Mouse (Mus musculus): ENCODE measurements around the gene Olfr199.
"Not testable (repeated sequence)": the region's sequence is repeated elsewhere in the genome, so short reads cannot be mapped to it uniquely, and the experiment has no call there.

Olfr199 gene

GRCm38 (mm10) chr16:59219667-59220066, at the start of gene Olfr199:
TSS of gene Olfr199 (minus strand) at chr16:59219767.
- DNase-seq: not testable (repeated sequence)

- DNase-seq: not testable (repeated sequence)
These were observed 49.5 kb upstream of the Olfr199 start for GRCm38 (mm10) chr16:59269097-59269496.

GRCm38 (mm10) chr16:59249684-59250083, 30.1 kb upstream of the Olfr199 start:
- no peak for DNase-seq

GRCm38 (mm10) chr16:59217861-59218260, 1.7 kb downstream of the Olfr199 start:
- not testable (repeated sequence) for DNase-seq

GRCm38 (mm10) chr16:59203433-59203832, 16.1 kb downstream of the Olfr199 start, which contains the start of gene Olfr198:
TSS of gene Olfr198 (minus strand) at chr16:59203533.
- not testable (repeated sequence) for DNase-seq

GRCm38 (mm10) chr16:59170354-59170753, 49.2 kb downstream of the Olfr199 start, which contains the start of gene Olfr196:
TSS of gene Olfr196 (minus strand) at chr16:59170454.
- no peak for DNase-seq

Measured in cerebellum, adult 11-12 months (tissue).